Mouse (Mus musculus): Measurements from ENCODE around the gene Wnt5a. TPM values are rescaled to one million over a fixed set of nuclear protein-coding genes. Genes with fewer than 3 reads are reported as not detected.
A peak's percentile ranks its signal among the peaks of the same experiment; 100 is the strongest.

Wnt5a gene
- polyA plus RNA-seq, 1 experiment from 2014 or later: 17.6 TPM

GRCm38 (mm10) chr14:28507471-28507870 lies 2.9 kb downstream of the Wnt5a start:
- no peaks in the 10 kb centered on the region for H3K36me3 ChIP-seq (ENCODE audit: control insufficient read depth, insufficient read depth, low read length)
- H3K4me3 ChIP-seq (ENCODE audit: low read length): peak overlapping the region; percentile 69
- H3K27ac ChIP-seq (ENCODE audit: low read length): peak overlapping the region; percentile 33; the same call in 1 of the 2 replicates
- under 1% methylated on average over 18 of the region's 18 CpGs for WGBS
- H3K9me3 ChIP-seq (ENCODE audit: control insufficient read depth, low read length): no peaks in the 10 kb centered on the region
- H3K9ac ChIP-seq (ENCODE audit: low read depth, low read length): peak overlapping the region; percentile 81
- H3K4me1 ChIP-seq (ENCODE audit: control insufficient read depth, insufficient read depth, low read length): peaks cover 21% of the 10 kb centered on the region
- H3K4me2 ChIP-seq (ENCODE audit: low read depth, low read length): peak overlapping the region; percentile 75
- peaks cover 37% of the 10 kb centered on the region for H3K27me3 ChIP-seq (replicated peaks; ENCODE audit: control insufficient read depth, insufficient read depth, low read length)
- ATAC-seq: peak; percentile 33; the same call in 1 of the 2 replicates

- no peaks in the 10 kb centered on the region for H3K9me3 ChIP-seq (ENCODE audit: control insufficient read depth, low read length)
- peak overlapping the region; percentile 66 for H3K9ac ChIP-seq (ENCODE audit: low read depth, low read length)
- ATAC-seq: no peak
- no peaks in the 10 kb centered on the region for H3K36me3 ChIP-seq (ENCODE audit: control insufficient read depth, insufficient read depth, low read length)
- H3K27me3 ChIP-seq (replicated peaks; ENCODE audit: control insufficient read depth, insufficient read depth, low read length): peaks cover 42% of the 10 kb centered on the region
- H3K4me3 ChIP-seq (ENCODE audit: low read length): peak overlapping the region; percentile 69
- 24% methylated on average over 27 of the region's 27 CpGs for WGBS
- peak overlapping the region; percentile 52; the same call in 1 of the 2 replicates for H3K27ac ChIP-seq (ENCODE audit: low read length)
- H3K4me2 ChIP-seq (ENCODE audit: low read depth, low read length): peak overlapping the region; percentile 75
- peaks cover 21% of the 10 kb centered on the region for H3K4me1 ChIP-seq (ENCODE audit: control insufficient read depth, insufficient read depth, low read length)
Observed at GRCm38 (mm10) chr14:28508288-28509258, 4.0 kb downstream of the Wnt5a start.

GRCm38 (mm10) chr14:28509441-28510340 lies 5.1 kb downstream of the Wnt5a start:
- H3K9me3 ChIP-seq (ENCODE audit: control insufficient read depth, low read length): no peaks in the 10 kb centered on the region
- WGBS: 4% methylated on average over 47 of the region's 47 CpGs
- peak overlapping the region; percentile 66 for H3K9ac ChIP-seq (ENCODE audit: low read depth, low read length)
- H3K27me3 ChIP-seq (replicated peaks; ENCODE audit: control insufficient read depth, insufficient read depth, low read length): peaks cover 42% of the 10 kb centered on the region
- H3K4me3 ChIP-seq (ENCODE audit: low read length): peak overlapping the region; percentile 69
- no peaks in the 10 kb centered on the region for H3K36me3 ChIP-seq (ENCODE audit: control insufficient read depth, insufficient read depth, low read length)
- H3K4me1 ChIP-seq (ENCODE audit: control insufficient read depth, insufficient read depth, low read length): peaks cover 18% of the 10 kb centered on the region
- no peak for ATAC-seq
- H3K4me2 ChIP-seq (ENCODE audit: low read depth, low read length): peak overlapping the region; percentile 75
- H3K27ac ChIP-seq (ENCODE audit: low read length): peak overlapping the region; percentile 52

- Histone ChIP-seq H3K4me2 (ENCODE audit: low read depth, low read length) (peak overlapping the region; percentile 75), H3K27ac (ENCODE audit: low read length) (peak overlapping the region; percentile 35), H3K4me1 (ENCODE audit: control insufficient read depth, insufficient read depth, low read length) (peaks cover 18% of the 10 kb centered on the region), H3K9me3 (ENCODE audit: control insufficient read depth, low read length) (no peaks in the 10 kb centered on the region), H3K36me3 (ENCODE audit: control insufficient read depth, insufficient read depth, low read length) (no peaks in the 10 kb centered on the region), H3K27me3 (replicated peaks; ENCODE audit: control insufficient read depth, insufficient read depth, low read length) (peaks cover 40% of the 10 kb centered on the region), H3K9ac (ENCODE audit: low read depth, low read length) (peak overlapping the region; percentile 66), H3K4me3 (ENCODE audit: low read length) (peak overlapping the region; percentile 69)
- 9% methylated on average over 29 of the region's 29 CpGs for WGBS
- no peak for ATAC-seq
Observed at GRCm38 (mm10) chr14:28510341-28511028, 5.9 kb downstream of the Wnt5a start.

- H3K4me3 ChIP-seq (ENCODE audit: low read length): peak overlapping the region; percentile 69
- peak overlapping the region; percentile 66 for H3K9ac ChIP-seq (ENCODE audit: low read depth, low read length)
- H3K9me3 ChIP-seq (ENCODE audit: control insufficient read depth, low read length): no peaks in the 10 kb centered on the region
- peak overlapping the region; percentile 35 for H3K27ac ChIP-seq (ENCODE audit: low read length)
- peaks cover 18% of the 10 kb centered on the region for H3K4me1 ChIP-seq (ENCODE audit: control insufficient read depth, insufficient read depth, low read length)
- peaks cover 37% of the 10 kb centered on the region for H3K27me3 ChIP-seq (replicated peaks; ENCODE audit: control insufficient read depth, insufficient read depth, low read length)
- ATAC-seq: no peak
- H3K36me3 ChIP-seq (ENCODE audit: control insufficient read depth, insufficient read depth, low read length): no peaks in the 10 kb centered on the region
- WGBS: 2% methylated on average over 39 of the region's 41 CpGs
- peak overlapping the region; percentile 75 for H3K4me2 ChIP-seq (ENCODE audit: low read depth, low read length)
Observed at GRCm38 (mm10) chr14:28511029-28511651, 6.6 kb downstream of the Wnt5a start.

GRCm38 (mm10) chr14:28512805-28513590 lies 8.4 kb downstream of the Wnt5a start:
- 82% methylated on average over 5 of the region's 5 CpGs for WGBS
- no peak for ATAC-seq
- no peaks in the 10 kb centered on the region for H3K36me3 ChIP-seq (ENCODE audit: control insufficient read depth, insufficient read depth, low read length)
- H3K9ac ChIP-seq (ENCODE audit: low read depth, low read length): no peak overlapping the region
- no peak overlapping the region for H3K27ac ChIP-seq (ENCODE audit: low read length)
- H3K4me3 ChIP-seq (ENCODE audit: low read length): no peak overlapping the region
- no peaks in the 10 kb centered on the region for H3K9me3 ChIP-seq (ENCODE audit: control insufficient read depth, low read length)
- peaks cover 15% of the 10 kb centered on the region for H3K4me1 ChIP-seq (ENCODE audit: control insufficient read depth, insufficient read depth, low read length)
- H3K4me2 ChIP-seq (ENCODE audit: low read depth, low read length): no peak overlapping the region
- peaks cover 32% of the 10 kb centered on the region for H3K27me3 ChIP-seq (replicated peaks; ENCODE audit: control insufficient read depth, insufficient read depth, low read length)

- WGBS: 59% methylated on average over 2 of the region's 2 CpGs
- no peak overlapping the region for H3K4me3 ChIP-seq (ENCODE audit: low read length)
Observed at GRCm38 (mm10) chr14:28514171-28514570, 9.6 kb downstream of the Wnt5a start.

GRCm38 (mm10) chr14:28515331-28515730 lies 10.8 kb downstream of the Wnt5a start:
- Histone ChIP-seq H3K9ac (ENCODE audit: low read depth, low read length) (no peak overlapping the region), H3K36me3 (ENCODE audit: control insufficient read depth, insufficient read depth, low read length) (no peaks in the 10 kb centered on the region)
- WGBS: 65% methylated on average over 6 of the region's 6 CpGs

More at GRCm38 (mm10) chr14:28514171-28514570, 9.6 kb downstream of the Wnt5a start:
- peaks cover 23% of the 10 kb centered on the region for H3K27me3 ChIP-seq (replicated peaks; ENCODE audit: control insufficient read depth, insufficient read depth, low read length)
- no peak overlapping the region for H3K4me2 ChIP-seq (ENCODE audit: low read depth, low read length)
- no peaks in the 10 kb centered on the region for H3K9me3 ChIP-seq (ENCODE audit: control insufficient read depth, low read length)
- H3K27ac ChIP-seq (ENCODE audit: low read length): no peak overlapping the region
- no peaks in the 10 kb centered on the region for H3K36me3 ChIP-seq (ENCODE audit: control insufficient read depth, insufficient read depth, low read length)
- no peak overlapping the region for H3K9ac ChIP-seq (ENCODE audit: low read depth, low read length)
- H3K4me1 ChIP-seq (ENCODE audit: control insufficient read depth, insufficient read depth, low read length): peaks cover 10% of the 10 kb centered on the region; the same call in 1 of the 2 replicates
- no peak for ATAC-seq

More at GRCm38 (mm10) chr14:28515331-28515730, 10.8 kb downstream of the Wnt5a start:
- Histone ChIP-seq H3K4me3 (ENCODE audit: low read length) (no peak overlapping the region), H3K4me1 (ENCODE audit: control insufficient read depth, insufficient read depth, low read length) (peaks cover 6% of the 10 kb centered on the region; the same call in 1 of the 2 replicates), H3K27me3 (replicated peaks; ENCODE audit: control insufficient read depth, insufficient read depth, low read length) (peaks cover 19% of the 10 kb centered on the region), H3K27ac (ENCODE audit: low read length) (no peak overlapping the region), H3K9me3 (ENCODE audit: control insufficient read depth, low read length) (no peaks in the 10 kb centered on the region), H3K4me2 (ENCODE audit: low read depth, low read length) (no peak overlapping the region)
- ATAC-seq: no peak
